Mouse (Mus musculus) limb, embryonic 14.5 days (tissue): ENCODE results near the gene Ipcef1. TPM values are rescaled to one million over a fixed set of nuclear protein-coding genes. Genes with fewer than 3 reads are reported as not detected.

Experiments used
- ATAC-seq: fragments of 200-750 bp; cut with Nextera tagmentation; 2 replicates; pipeline ENCODE4 v1.8.0; 2017; ENCODE audit warnings: low read depth, moderate number of reproducible peaks, moderate TSS enrichment; ENCODE audit not compliant: low FRiP score
- DNase-seq: peaks from one replicate; pipeline ENCODE4 v3.0.0-alpha.2; 2015; ENCODE audit warnings: low spot score
- H3K27ac ChIP-seq: fragments of 300-500 bp; sonication (generic); replicated peaks from 2 replicates; pipeline ENCODE4 v1.5.1; 2014; ENCODE audit warnings: low read depth, mild to moderate bottlenecking, low read length, moderate library complexity, mixed read lengths
- H3K27me3 ChIP-seq: fragments of 300-500 bp; sonication (generic); 2 replicates; pipeline ENCODE4 v1.6.1; 2014; ENCODE audit warnings: low read length, mixed read lengths; ENCODE audit not compliant: control insufficient read depth, insufficient read depth
- H3K36me3 ChIP-seq: fragments of 300-500 bp; sonication (generic); 2 replicates; pipeline ENCODE4 v1.6.1; 2014; ENCODE audit warnings: mild to moderate bottlenecking, low read length, moderate library complexity, mixed read lengths; ENCODE audit not compliant: control insufficient read depth, insufficient read depth
- H3K4me1 ChIP-seq: fragments of 300-500 bp; sonication (generic); 2 replicates; pipeline ENCODE4 v1.6.1; 2014; ENCODE audit warnings: antibody characterized with exemption, low read length, mixed read lengths; ENCODE audit not compliant: control insufficient read depth, insufficient read depth
- H3K4me2 ChIP-seq: fragments of 300-500 bp; sonication (generic); replicated peaks from 2 replicates; pipeline ENCODE4 v1.6.1; 2014; ENCODE audit warnings: low read depth, mild to moderate bottlenecking, low read length, moderate library complexity; ENCODE audit not compliant: severe bottlenecking
- H3K4me3 ChIP-seq: fragments of 300-500 bp; sonication (generic); replicated peaks from 2 replicates; pipeline ENCODE4 v1.5.1; 2014; ENCODE audit warnings: low read length
- H3K9ac ChIP-seq: fragments of 300-500 bp; sonication (generic); 2 replicates; pipeline ENCODE4 v1.6.1; 2014; ENCODE audit warnings: mild to moderate bottlenecking, low read depth, low read length, moderate library complexity; ENCODE audit not compliant: severe bottlenecking
- H3K9me3 ChIP-seq: fragments of 300-500 bp; sonication (generic); 2 replicates; pipeline ENCODE4 v1.6.1; 2016; ENCODE audit warnings: low read length; ENCODE audit not compliant: control insufficient read depth
- POLR2A ChIP-seq: fragments of 200-500 bp; IDR thresholded peaks from 2 replicates; pipeline ENCODE4 v1.8.0; 2012; ENCODE audit warnings: inconsistent platforms, mild to moderate bottlenecking, moderate library complexity, borderline replicate concordance; ENCODE audit not compliant: insufficient read depth, insufficient read length; ENCODE audit errors: extremely low read depth
- WGBS: fragments of 180-500 bp; shearing (Covaris S2); extraction: QIAGEN DNeasy Blood & Tissue Kit; methylation state at CpG from one replicate; pipeline ENCODE4 v1.1.7; 2014; 5-methylcytosine and 5-hydroxymethylcytosine counted together
- polyA plus RNA-seq, 2 experiments: library from polyadenylated mRNA; depleted of rRNA in 1 of 2; stranded (reverse) in 1 of 2; unstranded in 1 of 2; fragments of >200 nt; fragmentation: Nextera tagmentation in 1 of 2; extraction: Ambion mirVana in 1 of 2; gene quantifications; 2 replicates each; pipeline versions ENCODE4 v1.2.1 to v1.2.3; 2012 to 2014

The Ipcef1 gene
- polyA plus RNA-seq, 2 experiments, result 0.18 to 0.36 TPM

GRCm38 (mm10) chr10:7068608-7069007, 16.3 kb upstream of the Ipcef1 start:
- no peaks in the 10 kb centered on the region for H3K36me3 ChIP-seq
- DNase-seq (no peak), ATAC-seq (no peak)
- 62% methylated on average over 12 of the region's 12 CpGs for WGBS
- no peak for TF ChIP-seq POLR2A
- H3K4me3 ChIP-seq, result no peak overlapping the region
- no peak overlapping the region for H3K4me2 ChIP-seq
- H3K9me3 ChIP-seq, result no peaks in the 10 kb centered on the region
- no peak overlapping the region for H3K27ac ChIP-seq
- 0 out of 2 replicates have a peak, but pooled peaks cover 4% of the 10 kb centered on the region for H3K4me1 ChIP-seq
- H3K9ac ChIP-seq, result no peak overlapping the region
- no peaks in the 10 kb centered on the region for H3K27me3 ChIP-seq

DNA sequence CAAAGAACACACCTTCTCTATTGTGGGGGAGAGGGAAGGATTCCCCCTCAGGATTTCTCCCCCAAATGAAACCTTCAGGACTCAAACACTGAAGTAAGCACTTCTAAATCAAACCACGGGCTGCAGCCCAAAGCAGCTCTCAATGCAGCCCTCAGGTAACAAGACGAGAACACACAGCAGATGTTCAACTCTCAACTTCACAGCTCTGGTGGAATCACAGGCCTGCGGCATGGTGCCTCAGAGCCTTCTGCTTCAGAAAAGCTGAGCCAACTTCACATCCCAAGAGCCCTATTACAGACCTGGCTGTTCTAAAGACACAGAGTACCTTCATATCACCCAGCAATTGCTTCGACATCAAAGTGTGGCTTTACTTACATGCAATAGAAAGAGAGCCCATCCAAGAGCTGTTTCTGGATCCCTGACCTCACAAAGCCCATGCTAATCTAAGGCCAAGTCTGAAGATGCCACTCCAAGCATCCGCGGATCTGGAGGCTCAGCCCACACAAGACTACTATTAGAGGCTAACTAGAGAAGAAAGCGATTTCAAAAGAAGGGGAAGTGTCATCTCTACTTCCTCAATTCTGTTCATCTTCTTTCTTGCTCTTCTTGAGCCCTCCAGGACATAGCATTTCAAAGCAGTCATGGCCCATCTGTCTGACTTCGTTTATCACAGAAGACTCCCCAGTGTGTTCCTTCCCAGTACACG, 11.6 kb upstream of the Ipcef1 start:
- ATAC-seq (no peak), DNase-seq (no peak)
- Histone ChIP-seq H3K27ac (no peak overlapping the region), H3K4me1 (no peaks in the 10 kb centered on the region), H3K9me3 (no peaks in the 10 kb centered on the region), H3K4me2 (no peak overlapping the region), H3K9ac (no peak overlapping the region), H3K4me3 (no peak overlapping the region), H3K27me3 (no peaks in the 10 kb centered on the region), H3K36me3 (no peaks in the 10 kb centered on the region)
- 72% methylated on average over 9 of the region's 9 CpGs for WGBS
- no peak for TF ChIP-seq POLR2A

DNA sequence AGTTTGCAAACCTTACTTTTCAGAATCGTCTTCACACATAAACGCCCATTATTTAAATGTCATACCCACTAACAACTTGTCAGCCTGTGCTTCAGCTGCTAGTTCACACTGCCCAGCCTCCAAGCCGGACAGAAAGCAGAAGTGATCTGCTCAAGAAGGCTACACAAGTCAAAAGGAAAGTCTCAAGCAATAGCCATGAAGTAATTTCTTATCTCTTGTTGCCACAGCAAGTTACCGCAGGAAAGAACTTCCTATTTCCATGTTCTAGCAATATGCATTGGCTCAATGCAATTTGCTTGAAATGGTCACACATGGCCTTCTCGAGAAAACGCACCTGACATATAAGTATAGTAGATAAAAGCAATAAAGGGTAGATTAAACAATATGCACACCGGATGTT, 10.7 kb upstream of the Ipcef1 start:
- Histone ChIP-seq H3K27me3 (no peaks in the 10 kb centered on the region), H3K9me3 (no peaks in the 10 kb centered on the region), H3K36me3 (no peaks in the 10 kb centered on the region), H3K27ac (no peak overlapping the region), H3K4me1 (no peaks in the 10 kb centered on the region), H3K4me3 (no peak overlapping the region), H3K4me2 (no peak overlapping the region), H3K9ac (no peak overlapping the region)
- no peak for TF ChIP-seq POLR2A
- DNase-seq (no peak), ATAC-seq (no peak)
- WGBS, result 80% methylated on average over 7 of the region's 7 CpGs

DNA sequence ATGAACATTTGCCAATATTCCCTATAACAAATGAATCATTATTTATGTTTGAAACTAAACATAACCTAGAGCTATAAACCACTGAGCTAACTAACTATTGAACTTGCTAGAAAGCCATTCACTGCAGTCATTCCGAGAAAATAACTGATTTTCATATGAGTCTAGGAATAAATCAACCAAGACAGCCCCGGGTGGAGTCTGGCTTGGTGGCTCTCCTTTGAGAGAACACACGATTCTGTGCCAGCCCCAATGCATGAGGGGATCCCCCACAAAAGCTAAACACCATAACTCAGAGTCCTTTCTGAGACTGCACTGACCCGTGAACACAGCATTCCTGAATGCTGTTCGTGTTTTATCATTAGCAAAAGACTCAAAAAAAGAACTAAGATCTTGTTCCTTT, 8.0 kb upstream of the Ipcef1 start:
- Histone ChIP-seq H3K4me2 (no peak overlapping the region), H3K36me3 (no peaks in the 10 kb centered on the region), H3K9me3 (no peaks in the 10 kb centered on the region), H3K27ac (no peak overlapping the region), H3K4me1 (no peaks in the 10 kb centered on the region), H3K9ac (no peak overlapping the region), H3K4me3 (no peak overlapping the region), H3K27me3 (no peaks in the 10 kb centered on the region)
- DNase-seq (no peak), ATAC-seq (no peak)
- WGBS, result 78% methylated on average over 5 of the region's 5 CpGs
- no peak for TF ChIP-seq POLR2A

GRCm38 (mm10) chr10:7057546-7057945, 5.3 kb upstream of the Ipcef1 start:
- H3K36me3 ChIP-seq, result no peaks in the 10 kb centered on the region
- H3K4me1 ChIP-seq, result 0 out of 2 replicates have a peak, but pooled peaks cover 3% of the 10 kb centered on the region
- H3K4me3 ChIP-seq, result no peak overlapping the region
- TF ChIP-seq POLR2A, result no peak
- no peaks in the 10 kb centered on the region for H3K9me3 ChIP-seq
- H3K27ac ChIP-seq, result no peak overlapping the region
- 87% methylated on average over 1 of the region's 1 CpGs for WGBS
- no peak overlapping the region for H3K4me2 ChIP-seq
- no peak for DNase-seq
- H3K27me3 ChIP-seq, result no peaks in the 10 kb centered on the region
- H3K9ac ChIP-seq, result no peak overlapping the region
- no peak for ATAC-seq
